Mouse (Mus musculus): ENCODE results near the gene Adra2a. TPM values are rescaled to one million over a fixed set of nuclear protein-coding genes. Genes with fewer than 3 reads are reported as not detected.

Adra2a gene
- 14.6 and 16.1 TPM in 2 replicates for polyA plus RNA-seq (2012; rRNA removed)

- TF ChIP-seq POLR2A (IDR thresholded peaks at IDR 0.05; ENCODE audit: borderline replicate concordance, insufficient read depth, low read length) (no peak), CTCF (IDR thresholded peaks at IDR 0.05; ENCODE audit: borderline replicate concordance, insufficient read depth, low read depth, low read length) (no peak)
- Histone ChIP-seq H3K4me3 (replicated peaks; ENCODE audit: insufficient read depth, low read depth, low read length) (peak within 1 kb of the TSS; percentile 63), H3K27ac (ENCODE audit: insufficient read depth, low read length) (no peak within 1 kb of the TSS), H3K27me3 (ENCODE audit: control insufficient read depth, insufficient read depth, low read length) (peaks cover 4% of the 10 kb centered on the region; the same call in 1 of the 2 replicates), H3K4me1 (ENCODE audit: control insufficient read depth, insufficient read depth, low read length) (peaks cover 12% of the 10 kb centered on the region)
- WGBS: 84% methylated on average over 5 of the region's 5 CpGs
- DNase-seq: no peak
These were observed at the start of gene Adra2a for GRCm38 (mm10) chr19:54043851-54044250. Gene Adra2a (plus strand): TSS chr19:54044151.

DNA sequence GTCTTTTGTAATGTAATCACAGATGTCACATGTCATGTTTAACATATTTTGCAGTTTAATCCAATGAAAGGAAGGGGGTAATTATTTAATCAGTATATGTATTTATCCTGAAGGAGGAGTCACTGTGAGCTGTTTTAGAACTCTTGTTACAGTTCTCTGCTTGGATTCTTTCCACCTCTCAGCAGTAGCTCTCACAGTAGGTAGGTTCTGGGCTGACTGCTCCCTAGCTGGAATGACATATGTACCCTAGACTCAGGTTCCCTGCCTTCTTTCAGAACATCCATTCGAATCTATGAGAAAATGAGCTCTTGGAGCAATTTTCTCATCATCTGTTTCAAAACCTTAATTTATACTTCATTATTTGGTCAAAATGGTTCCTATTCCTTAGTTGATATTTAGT, 49.7 kb upstream of the Adra2a start:
- DNase-seq: peak in 1 of 2 experiments; percentile 58
- Histone ChIP-seq H3K27me3 (ENCODE audit: control insufficient read depth, insufficient read depth, low read length) (no peaks in the 10 kb centered on the region), H3K27ac (ENCODE audit: insufficient read depth, low read length) (no peak overlapping the region), H3K4me1 (ENCODE audit: control insufficient read depth, insufficient read depth, low read length) (peaks cover 5% of the 10 kb centered on the region; the same call in 1 of the 2 replicates), H3K4me3 (replicated peaks; ENCODE audit: insufficient read depth, low read depth, low read length) (no peak overlapping the region)
- TF ChIP-seq POLR2A (IDR thresholded peaks at IDR 0.05; ENCODE audit: borderline replicate concordance, insufficient read depth, low read length): no peak
- TF ChIP-seq CTCF (IDR thresholded peaks at IDR 0.05; ENCODE audit: borderline replicate concordance, insufficient read depth, low read depth, low read length): no peak
- 11% methylated on average over 1 of the region's 1 CpGs for WGBS

DNA sequence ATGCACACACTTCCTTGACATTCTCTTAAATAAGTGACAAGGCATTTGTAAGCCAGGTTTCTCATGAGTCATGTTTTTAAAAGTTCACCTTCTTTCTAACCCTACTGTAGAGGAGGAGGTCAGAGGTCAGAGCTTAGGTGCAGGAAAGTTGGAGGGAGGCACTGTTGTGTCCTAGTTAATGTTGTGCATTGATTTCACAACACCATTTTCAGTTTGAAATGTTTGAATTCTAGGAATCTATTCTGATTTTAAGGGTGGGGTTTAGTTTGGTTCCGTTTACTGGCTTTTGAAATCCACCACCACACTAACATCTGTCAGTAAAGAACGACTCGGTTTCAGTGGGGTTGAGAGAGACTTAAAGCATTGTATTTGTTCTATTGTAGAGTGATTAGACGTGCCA, 33.0 kb upstream of the Adra2a start:
- WGBS: 77% methylated on average over 4 of the region's 4 CpGs
- no peak overlapping the region for H3K4me3 ChIP-seq (replicated peaks; ENCODE audit: insufficient read depth, low read depth, low read length)
- no peak overlapping the region for H3K27ac ChIP-seq (ENCODE audit: insufficient read depth, low read length)
- H3K4me1 ChIP-seq (ENCODE audit: control insufficient read depth, insufficient read depth, low read length): no peaks in the 10 kb centered on the region; the same call in 1 of the 2 replicates
- no peak for TF ChIP-seq POLR2A (IDR thresholded peaks at IDR 0.05; ENCODE audit: borderline replicate concordance, insufficient read depth, low read length)
- TF ChIP-seq CTCF (IDR thresholded peaks at IDR 0.05; ENCODE audit: borderline replicate concordance, insufficient read depth, low read depth, low read length): no peak
- H3K27me3 ChIP-seq (ENCODE audit: control insufficient read depth, insufficient read depth, low read length): no peaks in the 10 kb centered on the region
- no peak for DNase-seq

GRCm38 (mm10) chr19:54014999-54015398, 29.0 kb upstream of the Adra2a start:
- WGBS: 96% methylated on average over 5 of the region's 5 CpGs
- Histone ChIP-seq H3K27me3 (ENCODE audit: control insufficient read depth, insufficient read depth, low read length) (no peaks in the 10 kb centered on the region), H3K4me1 (ENCODE audit: control insufficient read depth, insufficient read depth, low read length) (no peaks in the 10 kb centered on the region), H3K4me3 (replicated peaks; ENCODE audit: insufficient read depth, low read depth, low read length) (no peak overlapping the region), H3K27ac (ENCODE audit: insufficient read depth, low read length) (no peak overlapping the region)
- TF ChIP-seq CTCF (IDR thresholded peaks at IDR 0.05; ENCODE audit: borderline replicate concordance, insufficient read depth, low read depth, low read length) (no peak), POLR2A (IDR thresholded peaks at IDR 0.05; ENCODE audit: borderline replicate concordance, insufficient read depth, low read length) (no peak)
- no peak for DNase-seq

DNA sequence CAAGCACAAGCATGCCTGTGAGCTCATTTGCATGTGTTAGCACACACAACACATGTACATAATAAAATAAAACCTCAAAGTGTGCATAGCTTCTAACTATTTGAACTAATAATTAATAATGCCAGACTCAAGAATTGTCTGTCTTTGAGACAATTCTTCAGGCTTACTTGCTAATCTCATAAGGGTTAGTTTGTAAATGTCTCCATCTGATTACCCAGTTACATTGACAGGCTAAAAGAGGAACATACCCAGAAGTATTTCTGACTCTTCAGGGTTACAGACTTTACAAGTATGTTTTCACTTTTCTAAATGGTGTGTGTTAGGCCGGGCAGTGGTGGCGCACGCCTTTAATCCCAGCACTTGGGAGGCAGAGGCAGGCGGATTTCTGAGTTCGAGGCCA, 28.4 kb upstream of the Adra2a start:
- no peak for DNase-seq
- TF ChIP-seq CTCF (IDR thresholded peaks at IDR 0.05; ENCODE audit: borderline replicate concordance, insufficient read depth, low read depth, low read length) (no peak), POLR2A (IDR thresholded peaks at IDR 0.05; ENCODE audit: borderline replicate concordance, insufficient read depth, low read length) (no peak)
- Histone ChIP-seq H3K4me1 (ENCODE audit: control insufficient read depth, insufficient read depth, low read length) (no peaks in the 10 kb centered on the region), H3K4me3 (replicated peaks; ENCODE audit: insufficient read depth, low read depth, low read length) (no peak overlapping the region), H3K27ac (ENCODE audit: insufficient read depth, low read length) (no peak overlapping the region), H3K27me3 (ENCODE audit: control insufficient read depth, insufficient read depth, low read length) (no peaks in the 10 kb centered on the region)
- WGBS: 95% methylated on average over 5 of the region's 5 CpGs

- WGBS: 20% methylated on average over 6 of the region's 6 CpGs
- H3K27ac ChIP-seq (ENCODE audit: insufficient read depth, low read length): 0 out of 2 replicates have a peak overlapping the region, but pooled peaks have one; percentile 50
- H3K27me3 ChIP-seq (ENCODE audit: control insufficient read depth, insufficient read depth, low read length): no peaks in the 10 kb centered on the region
- TF ChIP-seq CTCF (IDR thresholded peaks at IDR 0.05; ENCODE audit: borderline replicate concordance, insufficient read depth, low read depth, low read length) (no peak), POLR2A (IDR thresholded peaks at IDR 0.05; ENCODE audit: borderline replicate concordance, insufficient read depth, low read length) (no peak)
- peak; percentile 37 to 67 for DNase-seq
- H3K4me3 ChIP-seq (replicated peaks; ENCODE audit: insufficient read depth, low read depth, low read length): no peak overlapping the region
- H3K4me1 ChIP-seq (ENCODE audit: control insufficient read depth, insufficient read depth, low read length): peaks cover 11% of the 10 kb centered on the region
These were observed 8.9 kb upstream of the Adra2a start for GRCm38 (mm10) chr19:54035100-54035499.

GRCm38 (mm10) chr19:54039441-54039840, 4.5 kb upstream of the Adra2a start:
- no peak overlapping the region for H3K4me3 ChIP-seq (replicated peaks; ENCODE audit: insufficient read depth, low read depth, low read length)
- DNase-seq: peak; percentile 20 to 24
- H3K27ac ChIP-seq (ENCODE audit: insufficient read depth, low read length): no peak overlapping the region
- TF ChIP-seq CTCF (IDR thresholded peaks at IDR 0.05; ENCODE audit: borderline replicate concordance, insufficient read depth, low read depth, low read length) (no peak), POLR2A (IDR thresholded peaks at IDR 0.05; ENCODE audit: borderline replicate concordance, insufficient read depth, low read length) (no peak)
- H3K27me3 ChIP-seq (ENCODE audit: control insufficient read depth, insufficient read depth, low read length): no peaks in the 10 kb centered on the region
- 32% methylated on average over 7 of the region's 7 CpGs for WGBS
- H3K4me1 ChIP-seq (ENCODE audit: control insufficient read depth, insufficient read depth, low read length): peaks cover 21% of the 10 kb centered on the region

- H3K4me1 ChIP-seq (ENCODE audit: control insufficient read depth, insufficient read depth, low read length): peaks cover 14% of the 10 kb centered on the region
- WGBS: 39% methylated on average over 4 of the region's 4 CpGs
- H3K27me3 ChIP-seq (ENCODE audit: control insufficient read depth, insufficient read depth, low read length): peaks cover 4% of the 10 kb centered on the region; the same call in 1 of the 2 replicates
- H3K27ac ChIP-seq (ENCODE audit: insufficient read depth, low read length): no peak overlapping the region
- DNase-seq: peak; percentile 25 to 58
- H3K4me3 ChIP-seq (replicated peaks; ENCODE audit: insufficient read depth, low read depth, low read length): peak overlapping the region; percentile 6
- TF ChIP-seq CTCF (IDR thresholded peaks at IDR 0.05; ENCODE audit: borderline replicate concordance, insufficient read depth, low read depth, low read length): no peak
- TF ChIP-seq POLR2A (IDR thresholded peaks at IDR 0.05; ENCODE audit: borderline replicate concordance, insufficient read depth, low read length): no peak
These were observed 3.5 kb upstream of the Adra2a start for GRCm38 (mm10) chr19:54040356-54041028.
